Mouse (Mus musculus) E14TG2a.4 (cell line): ENCODE results near the gene Magi2.

Source experiments
- CTCF ChIP-seq: conservative IDR thresholded peaks from 2 replicates; pipeline ENCODE4 v1.5.1; 2014; ENCODE audit warnings: low read length
- NANOG ChIP-seq: IDR thresholded peaks from 2 replicates; pipeline ENCODE4 v1.6.1; 2014; ENCODE audit warnings: borderline replicate concordance, low read length, mixed read lengths
- POU5F1 ChIP-seq: IDR thresholded peaks from 2 replicates; pipeline ENCODE4 v1.6.1; 2014; ENCODE audit warnings: low read length, borderline replicate concordance

- TF ChIP-seq CTCF = no peak
- TF ChIP-seq NANOG = no peak
- no peak for TF ChIP-seq POU5F1
These were observed 1005.1 kb downstream of the Magi2 start for GRCm38 (mm10) chr5:20231908-20232307.
